Mouse (Mus musculus) megakaryocyte, embryonic 14.5 days (primary cell): Measurements from ENCODE around the gene Mcrs1. TPM values are rescaled to one million over a fixed set of nuclear protein-coding genes. Genes with fewer than 3 reads are reported as not detected.
A peak's percentile ranks its signal among the peaks of the same experiment; 100 is the strongest.

ENCODE experiments used
- H3K27me3 ChIP-seq: replicated peaks from 2 replicates; pipeline ENCODE3; 2012; ENCODE audit warnings: inconsistent platforms
- H3K36me3 ChIP-seq: replicated peaks from 2 replicates; pipeline ENCODE3; 2012; ENCODE audit warnings: low read length, inconsistent platforms, mixed read lengths
- H3K4me1 ChIP-seq: 2 replicates; pipeline ENCODE4 v1.6.1; 2012; ENCODE audit warnings: inconsistent platforms
- H3K4me3 ChIP-seq: replicated peaks from 2 replicates; pipeline ENCODE3; 2012; ENCODE audit warnings: moderate library complexity, mild to moderate bottlenecking, inconsistent platforms
- H3K9me3 ChIP-seq: 2 replicates; pipeline ENCODE4 v1.6.1; 2012; ENCODE audit warnings: inconsistent platforms
- FLI1 ChIP-seq: IDR thresholded peaks from 2 replicates; pipeline ENCODE4 v1.6.1; 2012; ENCODE audit warnings: low read length, inconsistent platforms, mixed read lengths
- GATA1 ChIP-seq: IDR thresholded peaks from 3 replicates; pipeline ENCODE4 v1.6.1; 2012; ENCODE audit warnings: mixed read lengths, low read length, inconsistent platforms, borderline replicate concordance
- polyA plus RNA-seq: library from polyadenylated mRNA; stranded (reverse); fragments of >175 nt; gene quantifications from 2 replicates; pipeline ENCODE4 v1.2.3, GENCODE M21; 2012; ENCODE audit warnings: low replicate concordance; ENCODE audit not compliant: insufficient read depth

The Mcrs1 gene
- 24.2 and 57.0 TPM in 2 replicates for polyA plus RNA-seq

DNA sequence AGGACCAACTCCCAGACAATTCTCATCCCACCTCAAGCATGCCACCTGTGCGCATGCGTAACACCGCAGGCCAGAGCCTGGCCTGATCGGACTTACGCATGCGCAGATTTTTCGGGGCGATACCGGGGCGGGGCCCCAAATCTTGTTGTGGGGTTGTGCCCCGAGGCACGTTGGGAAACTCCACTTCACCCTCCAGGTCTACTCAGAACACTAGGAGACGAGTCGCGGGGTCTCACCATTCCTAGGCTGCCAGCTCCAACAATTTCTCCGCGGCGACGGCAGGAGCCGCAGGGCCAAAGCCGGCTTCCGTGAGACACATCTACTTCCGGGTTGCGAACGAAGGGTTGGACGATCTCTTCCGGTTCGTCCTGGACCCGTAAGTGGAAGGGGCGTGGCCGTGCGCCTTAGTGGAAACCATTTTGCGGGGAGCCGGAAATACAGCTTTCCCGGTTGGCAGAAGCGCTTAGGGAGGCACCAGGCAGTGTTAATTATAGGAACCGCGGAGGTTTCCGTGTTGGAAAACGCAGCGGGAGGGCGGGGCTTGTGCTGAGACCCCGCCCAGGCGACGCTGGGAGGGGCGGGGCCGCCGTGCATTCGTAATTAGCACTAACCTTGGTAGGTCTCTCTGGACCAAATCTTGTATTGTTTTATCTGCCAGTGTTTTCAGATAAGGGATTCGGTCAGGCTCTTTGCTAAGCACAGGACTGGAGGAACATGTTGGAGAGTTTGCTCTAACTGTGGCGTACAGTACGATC, at the start of gene Mcrs1:
Gene Mcrs1 (minus strand): TSS at position 336 of the 755 bp plus-strand sequence.
- Histone ChIP-seq H3K27me3 (no peaks in the 10 kb centered on the region), H3K4me1 (peaks cover 34% of the 10 kb centered on the region), H3K36me3 (peaks cover 41% of the 10 kb centered on the region), H3K9me3 (no peaks in the 10 kb centered on the region), H3K4me3 (peak within 1 kb of the TSS; percentile 93)
- TF ChIP-seq GATA1 (peak; percentile 69; the same call in 1 of the 3 replicates), FLI1 (peak; percentile 64)

GRCm38 (mm10) chr15:99296213-99296612, 44.5 kb upstream of the Mcrs1 start:
- no peaks in the 10 kb centered on the region for H3K36me3 ChIP-seq
- H3K9me3 ChIP-seq, result no peaks in the 10 kb centered on the region
- H3K27me3 ChIP-seq, result peaks cover 19% of the 10 kb centered on the region
- peaks cover 19% of the 10 kb centered on the region for H3K4me1 ChIP-seq
- peak overlapping the region; percentile 7 for H3K4me3 ChIP-seq
- TF ChIP-seq FLI1 (no peak), GATA1 (no peak)

DNA sequence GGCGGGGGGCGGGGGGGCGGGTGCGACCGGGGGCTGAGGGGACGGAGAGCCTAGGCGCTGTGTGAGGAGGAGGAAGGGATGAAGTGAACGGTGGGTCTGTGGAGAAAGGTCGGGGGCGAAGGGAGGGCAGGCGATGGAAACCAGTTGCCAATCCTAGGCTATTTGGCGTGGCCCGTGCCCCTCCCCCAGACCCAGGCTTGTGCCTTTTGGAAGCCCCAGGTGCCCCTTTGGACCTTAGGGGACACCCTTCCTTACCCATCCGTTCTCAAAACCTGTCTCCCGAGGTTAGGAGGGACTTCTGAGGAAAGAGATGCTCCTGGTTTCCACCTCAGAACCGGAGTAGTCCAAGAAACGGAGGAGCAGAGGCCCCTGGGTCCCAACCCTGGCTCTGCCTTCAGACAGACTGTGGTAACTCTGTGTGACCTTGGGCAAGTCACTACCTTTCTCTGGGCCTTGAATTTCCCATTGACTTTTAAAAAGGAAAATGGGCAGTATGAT, 43.8 kb upstream of the Mcrs1 start, which contains the start of gene Fam186b:
Gene Fam186b (minus strand): TSS at position 405 of the 498 bp plus-strand sequence.
- H3K27me3 ChIP-seq, result peaks cover 20% of the 10 kb centered on the region
- H3K9me3 ChIP-seq, result peaks cover 1% of the 10 kb centered on the region; the same call in 1 of the 2 replicates
- H3K36me3 ChIP-seq, result no peaks in the 10 kb centered on the region
- peaks cover 19% of the 10 kb centered on the region for H3K4me1 ChIP-seq
- H3K4me3 ChIP-seq, result peak within 1 kb of the TSS; percentile 90
- TF ChIP-seq GATA1 (no peak), FLI1 (no peak)

DNA sequence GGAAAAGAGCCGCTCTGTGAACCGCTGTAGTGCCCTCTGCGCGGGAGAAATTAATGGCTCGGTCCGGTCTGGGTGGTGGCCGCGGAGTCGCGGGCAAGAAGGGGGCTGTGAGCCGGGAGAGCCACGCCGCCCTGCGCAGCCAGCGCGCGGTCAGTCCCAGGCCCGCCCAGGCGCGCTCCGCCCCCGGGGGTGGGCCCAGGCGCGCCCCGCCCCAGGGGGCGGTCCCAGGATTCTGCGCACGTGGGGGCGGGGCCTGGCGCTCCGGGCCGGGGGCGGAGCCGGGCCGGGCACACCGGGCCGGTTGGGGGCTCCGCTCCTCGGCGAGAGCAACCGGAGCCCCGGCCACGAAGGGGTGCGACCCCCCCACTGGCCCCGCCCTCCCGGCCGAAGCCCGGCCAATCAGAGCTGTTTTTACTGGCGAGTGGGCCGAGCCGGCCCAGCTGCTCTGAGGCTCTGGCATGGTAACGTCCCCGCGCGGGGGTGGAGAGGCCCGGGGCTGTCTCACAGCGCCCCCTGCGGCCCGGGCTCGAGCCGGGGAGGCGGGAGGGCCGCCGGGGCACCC, 43.1 kb upstream of the Mcrs1 start, which contains the start of gene Prpf40b:
Gene Prpf40b (plus strand): TSS at position 275 of the 562 bp plus-strand sequence.
- no peak for TF ChIP-seq GATA1
- peak within 1 kb of the TSS; percentile 90 for H3K4me3 ChIP-seq
- peaks cover 20% of the 10 kb centered on the region for H3K27me3 ChIP-seq
- peaks cover 5% of the 10 kb centered on the region; the same call in 1 of the 2 replicates for H3K9me3 ChIP-seq
- peaks cover 19% of the 10 kb centered on the region for H3K4me1 ChIP-seq
- H3K36me3 ChIP-seq, result no peaks in the 10 kb centered on the region

GRCm38 (mm10) chr15:99294287-99294686, 42.5 kb upstream of the Mcrs1 start:
- H3K4me1 ChIP-seq, result peaks cover 19% of the 10 kb centered on the region
- no peak for TF ChIP-seq FLI1
- no peak for TF ChIP-seq GATA1
- peak overlapping the region; percentile 90 for H3K4me3 ChIP-seq
- no peaks in the 10 kb centered on the region for H3K36me3 ChIP-seq
- peaks cover 8% of the 10 kb centered on the region; the same call in 1 of the 2 replicates for H3K9me3 ChIP-seq
- peaks cover 20% of the 10 kb centered on the region for H3K27me3 ChIP-seq

DNA sequence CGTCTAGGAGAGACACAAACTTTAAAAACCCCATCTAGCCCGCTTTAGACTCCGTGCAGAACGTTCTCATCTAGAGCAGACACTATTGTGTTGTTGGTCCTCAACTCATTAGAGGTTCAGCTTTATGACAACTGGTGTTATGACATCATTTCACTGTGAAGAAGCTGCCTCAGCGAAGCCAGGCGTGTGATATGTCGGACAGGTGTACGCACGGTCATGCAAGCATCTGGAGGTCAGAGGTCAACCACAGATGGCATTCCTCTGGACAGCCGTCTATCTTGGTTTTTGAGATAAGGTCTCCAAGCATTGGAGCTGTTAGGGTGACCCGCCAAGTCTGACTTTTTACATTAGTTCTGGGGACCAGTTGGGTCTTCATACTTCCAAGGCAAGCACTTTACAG, 38.8 kb upstream of the Mcrs1 start:
- Histone ChIP-seq H3K9me3 (peaks cover 12% of the 10 kb centered on the region; the same call in 1 of the 2 replicates), H3K27me3 (peaks cover 28% of the 10 kb centered on the region), H3K4me3 (no peak overlapping the region), H3K36me3 (no peaks in the 10 kb centered on the region), H3K4me1 (peaks cover 11% of the 10 kb centered on the region)
- no peak for TF ChIP-seq FLI1
- TF ChIP-seq GATA1, result no peak

DNA sequence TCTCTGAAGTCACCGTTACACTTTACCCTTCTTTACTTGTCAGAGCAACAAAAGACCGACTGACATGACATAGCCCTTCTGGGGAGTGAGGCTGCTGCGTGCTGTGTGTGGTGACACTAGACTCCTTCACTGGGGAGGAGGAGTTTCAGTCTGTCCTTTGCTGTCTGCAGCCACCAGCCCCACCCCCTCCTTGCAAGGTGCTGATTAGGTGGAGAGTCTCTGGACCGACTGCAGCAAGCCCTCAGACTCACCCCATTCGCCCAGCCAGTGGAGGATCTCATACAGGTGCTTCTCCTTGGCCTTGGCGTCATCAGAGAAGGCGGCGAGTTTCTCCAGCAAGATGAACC, 33.4 kb upstream of the Mcrs1 start:
- Histone ChIP-seq H3K36me3 (no peaks in the 10 kb centered on the region), H3K27me3 (peaks cover 46% of the 10 kb centered on the region), H3K4me3 (peak overlapping the region; percentile 46), H3K4me1 (peaks cover 19% of the 10 kb centered on the region), H3K9me3 (peaks cover 6% of the 10 kb centered on the region; the same call in 1 of the 2 replicates)
- TF ChIP-seq FLI1, result no peak
- TF ChIP-seq GATA1, result no peak

GRCm38 (mm10) chr15:99284527-99285188, 32.9 kb upstream of the Mcrs1 start:
- Histone ChIP-seq H3K4me3 (peak overlapping the region; percentile 69), H3K27me3 (peaks cover 51% of the 10 kb centered on the region)
- TF ChIP-seq FLI1 (no peak), GATA1 (no peak)

GRCm38 (mm10) chr15:99283456-99283855, 31.7 kb upstream of the Mcrs1 start:
- H3K27me3 ChIP-seq, result peaks cover 61% of the 10 kb centered on the region
- H3K4me3 ChIP-seq, result no peak overlapping the region
- H3K9me3 ChIP-seq, result no peaks in the 10 kb centered on the region

More at GRCm38 (mm10) chr15:99284527-99285188, 32.9 kb upstream of the Mcrs1 start:
- Histone ChIP-seq H3K4me1 (peaks cover 19% of the 10 kb centered on the region), H3K36me3 (no peaks in the 10 kb centered on the region), H3K9me3 (peaks cover 6% of the 10 kb centered on the region; the same call in 1 of the 2 replicates)

More at GRCm38 (mm10) chr15:99283456-99283855, 31.7 kb upstream of the Mcrs1 start:
- Histone ChIP-seq H3K4me1 (peaks cover 19% of the 10 kb centered on the region), H3K36me3 (no peaks in the 10 kb centered on the region)
- TF ChIP-seq FLI1, result no peak
- TF ChIP-seq GATA1, result no peak
